Mouse (Mus musculus) cortical plate, adult 2 months (tissue): Measurements from ENCODE around the gene Pla2g4d.

ENCODE experiments used
- CTCF ChIP-seq: fragments of 200-500 bp; IDR thresholded peaks from 2 replicates; pipeline ENCODE4 v1.5.1; 2011; ENCODE audit warnings: mild to moderate bottlenecking, control low read depth, low read length; ENCODE audit not compliant: insufficient read depth; ENCODE audit errors: extremely low read depth
- POLR2A ChIP-seq: fragments of 200-500 bp; IDR thresholded peaks from 2 replicates; pipeline ENCODE4 v1.6.1; 2011; ENCODE audit warnings: mild to moderate bottlenecking, low read length, control low read depth; ENCODE audit not compliant: insufficient read depth; ENCODE audit errors: extremely low read depth

DNA sequence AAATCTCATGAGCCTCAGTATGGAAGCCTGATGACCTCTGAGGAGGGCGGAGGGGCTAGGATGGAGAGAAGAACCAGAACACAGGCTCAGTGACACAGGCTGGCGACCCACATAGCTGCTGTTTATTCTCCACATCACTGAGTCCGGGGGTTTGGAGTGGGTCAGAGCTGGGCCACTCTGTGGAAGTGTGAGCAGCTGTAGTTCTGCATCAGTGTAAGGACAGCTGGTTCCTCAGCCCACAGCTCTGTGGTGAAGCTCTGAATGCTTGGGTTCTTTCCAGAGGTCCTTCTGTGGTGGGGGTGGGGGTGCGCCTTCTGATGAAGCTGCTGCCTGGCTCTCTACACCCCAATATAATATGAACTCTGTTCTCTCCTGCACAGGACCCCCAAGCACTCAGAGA lies 10.9 kb upstream of the Pla2g4d start:
- TF ChIP-seq POLR2A = no peak
- no peak for TF ChIP-seq CTCF
